Mouse (Mus musculus) forebrain, embryonic 16.5 days (tissue): Measurements from ENCODE around the gene Cbx4. TPM values are rescaled to one million over a fixed set of nuclear protein-coding genes. Genes with fewer than 3 reads are reported as not detected.

ENCODE experiments used
- ATAC-seq: fragments of 200-750 bp; cut with Nextera tagmentation; 2 replicates; pipeline ENCODE4 v1.8.0; 2017; ENCODE audit warnings: mild to moderate bottlenecking, moderate library complexity
- H3K27ac ChIP-seq: fragments of 300-500 bp; sonication (generic); 2 replicates; pipeline ENCODE4 v1.5.1; 2014; ENCODE audit warnings: low read length, control low read depth
- H3K27me3 ChIP-seq: fragments of 300-500 bp; sonication (generic); replicated peaks from 2 replicates; pipeline ENCODE4 v1.6.1; 2014; ENCODE audit warnings: low read length; ENCODE audit not compliant: control insufficient read depth, insufficient read depth
- H3K36me3 ChIP-seq: fragments of 300-500 bp; sonication (generic); 2 replicates; pipeline ENCODE4 v1.6.1; 2014; ENCODE audit not compliant: control insufficient read depth, insufficient read depth
- H3K4me1 ChIP-seq: fragments of 300-500 bp; sonication (generic); replicated peaks from 2 replicates; pipeline ENCODE4 v1.6.1; 2014; ENCODE audit warnings: low read length; ENCODE audit not compliant: control insufficient read depth, insufficient read depth
- H3K4me2 ChIP-seq: fragments of 300-500 bp; sonication (generic); 2 replicates; pipeline ENCODE4 v1.6.1; 2014; ENCODE audit warnings: mild to moderate bottlenecking, low read length, control low read depth
- H3K4me3 ChIP-seq: fragments of 300-500 bp; sonication (generic); replicated peaks from 2 replicates; pipeline ENCODE4 v1.5.1; 2014; ENCODE audit warnings: mild to moderate bottlenecking, low read length, control low read depth
- H3K9ac ChIP-seq: fragments of 300-500 bp; sonication (generic); replicated peaks from 2 replicates; pipeline ENCODE4 v1.6.1; 2014; ENCODE audit warnings: low read depth, low read length, control low read depth
- H3K9me3 ChIP-seq: fragments of 300-500 bp; sonication (generic); 2 replicates; pipeline ENCODE4 v1.6.1; 2016; ENCODE audit warnings: low read length; ENCODE audit not compliant: control insufficient read depth
- WGBS: fragments of 180-500 bp; shearing (Covaris S2); extraction: QIAGEN DNeasy Blood & Tissue Kit; methylation state at CpG from one replicate; pipeline ENCODE4 v1.1.7; 2014; 5-methylcytosine and 5-hydroxymethylcytosine counted together
- polyA plus RNA-seq: library from polyadenylated mRNA; unstranded; fragments of >200 nt; fragmentation: Nextera tagmentation; extraction: Ambion mirVana; gene quantifications from 2 replicates; pipeline ENCODE4 v1.2.1, GENCODE M21; 2015

The Cbx4 gene
- polyA plus RNA-seq, 1 experiment from 2014 or later = 18.5 TPM

DNA sequence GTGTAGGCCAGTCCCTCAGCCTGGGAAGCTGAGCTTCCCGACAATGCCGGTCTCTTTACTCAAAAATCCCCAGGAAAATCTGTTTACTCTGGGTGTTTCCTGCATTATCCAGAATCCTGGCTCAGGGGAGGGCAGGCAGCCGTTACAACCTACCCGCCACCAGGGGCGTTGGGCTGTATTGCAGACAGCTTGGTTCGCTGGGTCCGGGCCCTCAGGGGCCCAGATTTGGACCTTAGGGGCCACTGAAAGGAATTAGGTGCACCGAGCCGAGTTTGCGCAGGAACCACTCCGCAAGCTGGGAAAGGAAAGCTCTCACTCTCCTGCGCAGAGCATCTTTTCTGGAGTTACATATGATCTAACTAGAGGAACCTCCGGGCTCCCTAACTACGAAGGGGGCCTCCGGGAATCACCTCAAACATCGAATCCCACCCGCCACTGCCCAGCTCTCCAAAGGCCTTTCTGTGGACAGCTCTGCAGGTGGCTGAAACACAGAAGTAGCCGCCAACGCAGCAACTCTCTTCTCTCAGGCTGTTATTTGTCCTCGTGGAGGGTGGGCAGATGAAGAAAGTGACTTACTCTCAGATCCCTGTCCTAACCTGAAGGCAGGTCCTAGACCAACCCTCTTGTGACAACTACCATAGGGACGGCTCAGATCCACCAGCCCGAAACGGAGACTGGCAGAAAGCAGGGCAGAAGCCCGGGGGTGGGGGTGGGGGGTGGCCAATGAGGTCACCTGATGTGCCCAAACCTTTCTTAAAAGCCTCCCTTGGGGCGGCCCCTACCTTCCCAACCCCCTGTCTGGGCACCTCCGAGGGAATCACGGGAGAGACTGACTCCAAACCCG is 2.6 kb upstream of the Cbx4 start:
- Histone ChIP-seq H3K4me1 (peaks cover 41% of the 10 kb centered on the region), H3K4me2 (no peak overlapping the region), H3K9me3 (no peaks in the 10 kb centered on the region), H3K9ac (no peak overlapping the region), H3K4me3 (no peak overlapping the region), H3K36me3 (no peaks in the 10 kb centered on the region), H3K27me3 (peaks cover 24% of the 10 kb centered on the region), H3K27ac (no peak overlapping the region)
- WGBS = 2% methylated on average over 28 of the region's 28 CpGs
- no peak for ATAC-seq

DNA sequence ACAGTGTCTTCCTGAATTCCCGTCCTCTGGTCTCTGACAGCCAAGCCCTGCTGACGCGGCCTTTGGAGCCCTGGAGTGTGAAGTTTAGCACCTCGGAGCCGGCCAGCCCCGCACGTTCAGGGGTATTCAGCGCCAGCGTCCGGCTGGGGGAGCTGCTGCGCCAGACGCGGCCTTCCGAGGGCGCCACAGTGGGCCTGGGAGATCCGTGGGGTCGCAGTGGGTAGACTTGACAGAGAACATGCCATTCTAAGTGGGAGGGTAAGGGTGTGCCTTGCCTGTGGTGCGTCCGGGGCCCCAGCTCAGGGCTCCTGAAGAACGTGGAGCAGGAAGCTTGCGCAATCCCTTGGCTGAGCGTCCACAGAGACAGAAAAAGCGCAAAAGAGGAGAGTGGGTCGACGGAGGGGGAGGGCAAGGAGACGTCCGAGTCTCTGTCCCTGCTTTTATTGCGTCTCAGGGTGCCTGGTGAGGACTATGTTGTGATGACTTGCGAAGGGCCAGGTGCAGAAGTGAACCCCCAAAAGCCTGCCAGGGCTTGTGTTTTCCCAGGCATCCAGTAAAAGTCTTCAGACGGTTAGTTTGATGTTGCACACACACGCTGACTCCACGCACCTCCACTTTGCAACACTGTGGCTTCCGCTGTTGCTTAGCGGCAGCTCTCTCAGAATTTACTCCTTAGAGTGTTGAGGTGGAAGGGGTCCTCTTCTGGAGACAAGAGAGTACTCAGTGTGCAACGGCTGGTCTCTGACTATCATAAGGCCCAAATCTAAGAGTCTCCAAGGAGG is 1.5 kb upstream of the Cbx4 start:
- no peak for ATAC-seq
- Histone ChIP-seq H3K4me2 (no peak overlapping the region), H3K9ac (no peak overlapping the region), H3K9me3 (no peaks in the 10 kb centered on the region), H3K27me3 (peaks cover 24% of the 10 kb centered on the region), H3K27ac (no peak overlapping the region), H3K36me3 (no peaks in the 10 kb centered on the region), H3K4me3 (no peak overlapping the region), H3K4me1 (peaks cover 52% of the 10 kb centered on the region)
- 7% methylated on average over 35 of the region's 35 CpGs for WGBS

DNA sequence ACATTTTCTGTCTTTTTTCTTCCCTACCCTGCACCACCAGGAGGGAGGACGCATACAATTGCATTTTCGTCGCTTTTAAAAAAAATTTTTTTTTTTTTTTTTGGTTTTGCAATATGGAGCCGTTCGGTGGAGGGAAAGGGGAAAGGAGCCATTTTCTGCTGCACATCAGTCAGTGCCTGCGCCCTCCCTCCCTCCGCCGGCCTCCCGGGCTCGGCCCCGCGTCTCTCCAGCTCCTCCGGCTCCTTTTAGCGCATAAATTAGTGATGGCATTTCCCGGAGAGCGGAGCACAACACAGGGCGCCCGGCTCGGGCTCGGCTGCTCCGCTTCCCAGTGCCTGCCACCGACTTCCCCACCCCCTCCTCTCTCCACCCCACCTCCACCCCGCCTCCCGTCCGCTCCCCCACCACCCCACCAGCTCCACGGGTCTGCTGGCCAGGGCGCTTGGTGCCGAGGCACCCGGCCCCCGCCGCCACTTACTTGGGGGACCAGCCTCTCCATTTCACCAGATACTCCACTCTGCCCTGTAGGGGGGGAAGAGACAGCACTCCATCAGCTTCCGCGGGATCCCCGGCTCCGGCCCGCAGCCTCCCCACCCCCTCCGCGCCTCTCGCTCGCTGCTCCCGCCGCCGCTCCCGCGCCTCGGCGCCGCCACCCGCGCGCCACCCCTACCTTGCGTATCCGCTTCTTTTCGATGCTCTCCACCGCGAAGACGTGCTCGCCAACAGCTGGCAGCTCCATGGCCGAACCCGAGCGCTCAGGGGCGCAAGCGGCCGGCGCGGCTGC is 550 bp downstream of the Cbx4 start:
- peak overlapping the region; percentile 89 for H3K4me2 ChIP-seq
- no peaks in the 10 kb centered on the region for H3K9me3 ChIP-seq
- H3K4me3 ChIP-seq = peak overlapping the region; percentile 85
- H3K36me3 ChIP-seq = no peaks in the 10 kb centered on the region
- peak; percentile 64 for ATAC-seq
- under 1% methylated on average over 56 of the region's 66 CpGs for WGBS
- peaks cover 63% of the 10 kb centered on the region for H3K4me1 ChIP-seq
- peak overlapping the region; percentile 93 for H3K9ac ChIP-seq
- H3K27me3 ChIP-seq = peaks cover 26% of the 10 kb centered on the region
- peak overlapping the region; percentile 99 for H3K27ac ChIP-seq

DNA sequence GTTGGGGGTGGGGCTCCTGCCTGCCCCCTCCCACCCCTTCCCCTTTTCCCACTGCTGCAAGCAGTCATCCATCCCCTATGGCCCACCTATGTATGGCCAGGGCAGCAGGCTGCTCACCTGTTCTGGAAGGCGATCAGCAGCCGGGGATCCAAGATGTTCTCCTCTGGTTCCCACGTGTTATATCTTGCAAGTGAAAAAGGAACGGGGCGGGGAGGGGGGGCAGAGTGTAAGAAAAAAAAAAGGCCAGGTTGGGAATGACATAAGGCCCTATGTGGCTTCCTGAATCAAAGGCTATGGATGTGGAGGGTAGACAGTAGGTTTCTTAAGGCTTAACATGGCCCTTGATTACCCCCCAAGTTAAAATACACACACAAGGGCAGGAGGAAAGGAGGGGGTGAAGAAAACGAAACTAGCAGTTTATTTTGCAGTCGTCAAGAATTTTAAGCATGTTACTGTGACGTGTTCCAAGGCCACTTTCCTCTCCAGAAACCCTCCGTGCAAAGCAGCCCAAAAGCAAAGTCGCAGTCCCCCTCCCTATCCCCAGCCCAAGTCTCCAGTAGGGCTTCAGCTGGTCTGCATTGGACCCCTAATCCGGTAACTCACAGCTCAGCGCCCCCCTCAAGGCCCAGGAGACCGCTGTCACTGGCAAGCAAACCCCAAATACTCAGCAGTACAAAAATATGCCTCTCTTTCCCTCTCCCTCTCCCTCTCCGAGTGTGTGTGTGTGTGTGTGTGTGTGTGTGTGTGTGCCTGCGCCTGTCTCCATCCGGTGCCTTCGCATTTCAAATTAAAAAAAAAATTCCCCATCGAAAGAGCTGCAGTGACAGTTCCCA is 1.4 kb downstream of the Cbx4 start:
- no peak for ATAC-seq
- peaks cover 26% of the 10 kb centered on the region for H3K27me3 ChIP-seq
- peaks cover 60% of the 10 kb centered on the region for H3K4me1 ChIP-seq

DNA sequence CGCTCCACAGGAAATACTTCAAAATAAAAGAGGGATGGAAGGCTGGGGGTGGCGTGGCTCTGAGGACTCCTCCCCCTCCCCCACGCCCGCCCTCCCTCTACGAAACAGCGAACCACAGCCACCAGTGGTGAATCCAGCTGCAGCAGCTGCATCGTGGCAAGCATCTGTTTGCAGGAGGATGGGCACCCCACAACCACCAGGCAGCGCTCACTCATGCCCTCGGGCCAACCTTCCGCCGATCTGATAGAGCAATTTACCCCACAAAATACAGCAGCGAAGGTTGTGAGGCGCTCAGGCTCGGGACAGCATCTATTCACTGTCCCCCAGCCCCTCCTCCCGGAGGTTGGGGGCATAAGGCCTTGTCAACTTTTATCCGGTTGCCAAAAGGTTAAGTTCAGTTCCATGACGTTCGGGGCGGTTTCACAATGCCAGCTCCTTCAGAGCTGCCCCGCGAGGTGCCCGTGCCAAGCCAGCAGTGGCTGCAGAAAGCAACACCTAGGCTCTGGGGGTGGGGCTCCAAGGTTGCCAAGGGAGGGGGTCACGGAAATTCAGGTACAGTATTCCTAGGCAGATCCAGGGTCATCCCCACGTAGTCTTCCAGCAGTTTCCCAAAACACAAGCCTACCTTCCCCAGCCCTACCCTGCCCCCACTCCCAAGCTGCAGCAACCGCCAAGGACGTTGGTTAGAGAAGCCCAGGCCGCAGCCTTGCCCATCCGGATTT is 2.1 kb downstream of the Cbx4 start:
- H3K9me3 ChIP-seq = no peaks in the 10 kb centered on the region
- H3K27ac ChIP-seq = peak overlapping the region; percentile 99
- no peaks in the 10 kb centered on the region for H3K36me3 ChIP-seq
- peaks cover 66% of the 10 kb centered on the region for H3K4me1 ChIP-seq
- peak overlapping the region; percentile 93 for H3K9ac ChIP-seq
- ATAC-seq = no peak
- H3K4me3 ChIP-seq = peak overlapping the region; percentile 85
- H3K4me2 ChIP-seq = peak overlapping the region; percentile 89
- peaks cover 24% of the 10 kb centered on the region for H3K27me3 ChIP-seq
- WGBS = 3% methylated on average over 28 of the region's 28 CpGs

More for the DNA sequence above, 1.4 kb downstream of the Cbx4 start:
- peak overlapping the region; percentile 93 for H3K9ac ChIP-seq
- H3K36me3 ChIP-seq = no peaks in the 10 kb centered on the region
- no peaks in the 10 kb centered on the region for H3K9me3 ChIP-seq
- peak overlapping the region; percentile 89 for H3K4me2 ChIP-seq
- H3K27ac ChIP-seq = peak overlapping the region; percentile 99
- under 1% methylated on average over 18 of the region's 18 CpGs for WGBS
- peak overlapping the region; percentile 85 for H3K4me3 ChIP-seq

DNA sequence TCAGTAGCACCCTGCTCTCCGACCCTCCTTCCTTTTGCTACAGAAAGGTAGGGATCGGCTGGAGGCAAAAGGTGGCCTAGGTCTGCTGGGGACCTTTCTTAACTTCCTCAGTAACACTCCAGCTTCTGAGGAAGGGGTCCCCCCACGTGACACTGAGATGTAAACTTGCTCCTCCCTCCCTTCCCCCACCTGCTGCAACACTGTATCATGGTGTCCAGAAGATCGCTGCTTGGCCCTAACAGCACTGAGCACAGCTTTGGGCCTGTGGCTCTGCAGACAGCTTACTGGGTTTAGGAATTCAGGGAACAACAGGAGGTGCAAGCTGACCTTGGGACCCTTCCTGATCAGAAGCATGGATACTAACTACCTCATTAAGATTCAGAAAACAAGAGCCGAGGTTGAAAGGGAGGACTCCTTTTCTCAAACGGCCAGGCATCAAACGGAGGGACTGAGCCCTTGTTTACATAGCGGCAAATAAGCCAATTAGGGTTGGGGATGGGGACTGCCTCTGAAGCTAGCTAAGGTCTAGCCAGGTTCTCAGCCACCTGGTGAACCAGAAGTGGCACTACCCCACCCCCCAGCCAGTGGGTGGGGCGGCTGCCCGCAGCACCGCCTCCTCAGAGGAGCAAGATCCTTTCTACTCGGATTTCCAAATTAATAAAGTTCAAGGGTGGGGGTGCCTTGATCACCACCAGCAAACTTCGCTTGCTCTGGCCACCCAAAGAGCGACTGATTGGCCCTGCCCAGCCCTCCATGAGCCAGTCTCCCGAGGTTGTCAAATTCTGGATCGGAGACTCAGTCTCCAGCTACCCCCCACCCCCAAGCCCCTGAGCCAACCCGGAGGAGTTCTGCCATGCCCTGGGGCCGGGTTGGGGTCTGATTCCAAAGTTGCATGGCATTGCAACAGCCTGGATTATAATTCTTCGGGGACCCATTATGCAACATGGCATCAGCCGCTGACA is 3.1 kb downstream of the Cbx4 start:
- Histone ChIP-seq H3K4me2 (peak overlapping the region; percentile 89), H3K36me3 (no peaks in the 10 kb centered on the region), H3K27ac (no peak overlapping the region), H3K27me3 (peaks cover 16% of the 10 kb centered on the region), H3K4me3 (peak overlapping the region; percentile 85), H3K9ac (no peak overlapping the region), H3K4me1 (peaks cover 72% of the 10 kb centered on the region), H3K9me3 (no peaks in the 10 kb centered on the region)
- WGBS = 17% methylated on average over 20 of the region's 20 CpGs
- no peak for ATAC-seq

DNA sequence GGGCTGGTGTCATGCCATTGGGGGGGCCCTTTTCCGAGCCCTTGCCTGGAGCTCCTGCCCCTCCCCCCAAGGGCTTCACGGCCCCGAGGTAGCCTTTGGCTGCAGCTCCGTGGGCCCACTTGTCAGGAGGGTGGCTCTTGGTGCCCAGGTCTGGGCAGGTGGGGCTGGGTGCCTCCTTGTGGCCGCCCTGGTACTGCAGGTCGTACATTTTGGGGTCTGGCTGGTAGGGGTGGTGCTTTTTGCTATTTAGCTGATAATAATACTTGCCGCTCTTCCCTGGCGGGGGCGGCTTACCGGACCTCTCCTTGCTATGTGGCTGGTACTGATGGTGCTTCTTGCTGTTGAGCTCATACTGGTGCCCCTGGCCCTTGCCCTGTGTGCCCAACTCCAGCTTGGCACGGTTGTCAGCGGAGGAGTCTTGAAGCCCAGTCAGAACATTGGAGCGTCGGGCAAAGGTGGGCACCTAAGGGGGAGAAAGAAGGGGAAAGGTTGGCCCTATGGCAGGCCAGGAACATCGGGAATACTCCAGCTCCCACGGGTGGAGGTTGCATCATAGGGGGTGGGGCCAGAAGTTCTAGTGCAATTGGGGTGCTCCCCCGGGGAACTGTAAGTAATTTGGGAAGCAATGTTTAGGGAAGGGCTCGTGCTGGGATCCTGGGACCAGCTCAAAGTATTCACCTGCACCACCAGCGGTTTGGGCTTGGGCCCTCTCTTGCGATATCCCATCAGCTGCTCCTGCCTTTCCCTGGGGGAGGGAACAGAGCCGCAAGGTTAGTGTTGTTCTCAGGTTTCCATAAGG is 4.0 kb downstream of the Cbx4 start:
- Histone ChIP-seq H3K36me3 (no peaks in the 10 kb centered on the region; the same call in 1 of the 2 replicates), H3K9ac (no peak overlapping the region), H3K4me1 (peaks cover 67% of the 10 kb centered on the region), H3K9me3 (0 out of 2 replicates have a peak, but pooled peaks cover 2% of the 10 kb centered on the region), H3K27ac (no peak overlapping the region), H3K4me2 (no peak overlapping the region), H3K27me3 (peaks cover 7% of the 10 kb centered on the region; the same call in 1 of the 2 replicates), H3K4me3 (no peak overlapping the region)
- WGBS = 26% methylated on average over 21 of the region's 21 CpGs
- no peak for ATAC-seq
